Mouse (Mus musculus) heart, adult 18-20 months (tissue): Measurements from ENCODE around the gene Adam12. TPM values are rescaled to one million over a fixed set of nuclear protein-coding genes. Genes with fewer than 3 reads are reported as not detected.

ENCODE experiments used
- DNase-seq, 2 experiments: peaks; one replicate each; pipeline ENCODE4 v3.0.0; 2021 to 2022; ENCODE audit warnings: mixed read lengths in 1 of 2
- long read RNA-seq, 2 experiments: library from polyadenylated mRNA; stranded (forward); transcript quantifications; one replicate each; pipeline ENCODE4 v2.0.0; 2021
- total RNA-seq, 2 experiments: library from RNA; stranded (reverse); gene quantifications; 2 replicates each; pipeline ENCODE4 v1.2.3; 2021

Adam12 gene
- total RNA-seq, result 1 to 10 TPM in 1 of 2 experiments, under 1 TPM in 1; 0.42 to 2.1 TPM
- long read RNA-seq, experiment 1, result 0 reads
- long read RNA-seq, experiment 2, partial matches to known transcripts, result 1 of 1 reads
- long read RNA-seq, experiment 2, other reads (novel, unspliced or antisense), result 0 of 1 reads

GRCm38 (mm10) chr7:134231378-134232346, at the start of gene Adam12:
Gene Adam12, minus strand, starts transcription at chr7:134232146.
- no peak for DNase-seq

- no peak for DNase-seq
Observed at GRCm38 (mm10) chr7:134272956-134273355, 41.0 kb upstream of the Adam12 start.

- no peak for DNase-seq
Observed at GRCm38 (mm10) chr7:134272421-134272820, 40.5 kb upstream of the Adam12 start.

DNA sequence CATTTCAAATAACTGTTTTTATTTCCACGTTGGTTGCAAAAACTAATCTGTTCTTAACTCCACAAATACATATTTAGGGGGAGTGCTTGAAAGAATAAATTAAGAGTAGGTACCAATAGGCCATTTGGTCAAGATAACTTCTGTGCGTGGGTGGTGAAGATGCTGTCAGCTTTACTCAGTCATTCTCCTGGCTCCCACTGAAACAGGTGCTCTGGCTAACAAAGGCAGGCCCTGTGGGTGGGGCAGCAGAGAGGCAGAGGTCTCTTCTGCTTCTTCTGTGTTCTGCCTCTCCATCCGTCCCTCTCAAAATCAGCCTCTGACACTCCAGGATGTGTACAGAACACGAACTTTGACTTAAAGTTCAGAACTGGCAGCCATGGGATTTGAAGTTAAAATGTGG, 33.8 kb upstream of the Adam12 start:
- DNase-seq, result no peak

- peak; percentile 57 to 81 for DNase-seq
Observed at GRCm38 (mm10) chr7:134263146-134263906, 31.4 kb upstream of the Adam12 start.

- DNase-seq, result peak; percentile 69 to 83
Observed at GRCm38 (mm10) chr7:134261003-134261701, 29.2 kb upstream of the Adam12 start.

DNA sequence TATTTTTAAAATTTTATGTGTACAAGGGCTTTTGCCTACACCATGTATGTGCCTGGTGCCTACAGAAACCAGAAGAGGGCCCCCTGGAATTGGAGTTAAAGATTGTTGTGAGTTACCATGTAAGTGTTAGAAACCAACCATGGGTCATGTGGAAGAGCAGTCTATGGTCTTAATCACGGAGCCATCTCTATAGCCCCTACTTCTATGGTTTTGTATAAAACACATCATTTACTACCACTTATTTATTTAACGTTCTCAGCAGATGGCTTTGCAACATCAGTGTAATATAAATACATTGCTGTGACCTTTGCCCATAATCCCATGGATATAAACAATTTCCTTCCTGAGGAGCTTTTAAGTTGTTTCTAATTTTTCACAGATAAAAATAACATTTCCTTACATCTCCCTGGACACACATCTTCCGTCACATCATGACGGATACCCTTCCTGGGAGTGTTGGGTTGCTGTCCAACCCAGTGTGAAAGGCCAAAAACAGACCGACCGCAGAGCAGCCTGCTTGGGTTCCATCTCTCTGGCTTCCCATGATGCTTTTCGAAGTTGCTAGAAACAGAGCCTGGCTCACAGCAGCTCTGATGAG, 18.4 kb upstream of the Adam12 start:
- DNase-seq, result no peak

GRCm38 (mm10) chr7:134248041-134248440, 16.1 kb upstream of the Adam12 start:
- no peak for DNase-seq

DNA sequence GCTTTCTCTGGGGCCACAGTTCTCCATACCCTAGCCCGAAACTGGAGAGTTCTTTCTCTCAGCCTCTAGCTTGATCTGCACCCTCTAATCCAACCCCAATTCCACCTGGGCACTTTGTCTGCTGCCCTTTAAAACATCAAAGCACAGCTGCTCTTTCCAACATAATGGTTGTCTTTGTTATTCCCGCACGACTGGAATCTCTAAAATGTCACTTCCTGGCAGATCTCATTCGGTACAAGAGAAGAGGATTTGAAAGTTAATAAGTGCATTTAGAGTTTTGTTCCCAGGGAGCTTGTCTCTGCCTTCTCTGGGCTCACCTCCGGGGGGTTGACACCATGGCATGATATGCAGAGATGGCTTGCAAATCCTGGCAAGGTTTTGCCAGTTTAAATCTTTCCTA, 14.7 kb upstream of the Adam12 start:
- no peak for DNase-seq

DNA sequence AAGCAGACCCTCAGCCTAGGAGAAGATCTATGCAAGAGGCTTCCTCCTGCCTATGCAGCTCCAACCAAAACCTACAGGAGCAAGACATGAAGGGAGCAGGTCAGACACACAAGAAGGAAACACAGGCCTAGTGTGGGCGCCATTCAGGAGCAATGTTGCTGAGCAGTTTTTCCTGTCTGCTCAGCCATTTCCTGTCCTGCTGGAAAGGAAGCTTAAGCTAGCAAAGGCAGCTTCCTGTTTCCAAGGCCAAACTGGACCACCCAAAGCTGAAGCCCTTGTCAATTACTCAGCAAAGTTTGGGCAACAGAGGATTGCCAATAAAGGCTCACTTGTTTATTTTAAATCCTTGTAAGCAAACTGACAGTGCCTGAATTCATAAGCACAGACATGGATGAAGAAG, 10.8 kb upstream of the Adam12 start:
- peak; percentile 16 to 52 for DNase-seq

- no peak for DNase-seq
Observed at GRCm38 (mm10) chr7:134241212-134241611, 9.3 kb upstream of the Adam12 start.

DNA sequence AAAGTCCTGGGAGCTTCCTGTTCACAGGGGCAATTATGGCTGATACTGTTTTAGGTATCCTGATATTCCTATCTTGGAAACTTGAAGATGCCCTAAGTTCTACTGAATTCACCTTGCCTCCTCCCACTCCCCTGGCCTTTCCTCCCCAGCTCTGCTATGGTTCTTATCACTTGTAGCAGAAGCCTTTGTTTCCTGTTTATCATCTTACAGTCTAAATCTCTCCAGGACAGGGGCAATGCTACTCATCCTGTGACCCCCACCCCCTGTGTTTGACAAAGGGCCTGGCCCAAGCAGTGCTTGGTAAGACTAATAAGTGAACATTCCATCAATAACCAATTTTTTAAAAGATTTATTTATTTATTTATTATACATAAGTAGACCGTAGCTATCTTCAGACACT, 8.6 kb upstream of the Adam12 start:
- DNase-seq, result no peak

- no peak for DNase-seq
Observed at GRCm38 (mm10) chr7:134238863-134239262, 6.9 kb upstream of the Adam12 start.

DNA sequence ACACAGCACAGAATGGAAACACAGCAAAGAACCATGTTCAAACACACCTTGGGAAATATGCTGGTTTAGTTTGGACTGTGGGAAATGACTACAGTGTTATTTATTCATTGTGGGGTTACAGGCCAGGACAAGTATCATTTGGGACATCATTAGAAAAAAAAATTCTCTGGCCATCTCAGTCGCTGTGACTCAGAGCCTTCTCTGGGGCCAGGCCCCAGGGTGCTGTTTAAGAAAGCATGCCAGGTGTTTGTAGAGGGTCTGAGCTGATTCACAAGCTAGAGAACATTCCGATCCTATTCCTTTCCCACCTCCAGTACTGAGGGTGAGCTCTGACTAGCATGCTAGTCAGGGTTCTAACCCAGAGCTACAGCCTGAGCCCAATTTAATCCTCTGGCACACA, 5.4 kb upstream of the Adam12 start:
- no peak for DNase-seq

- DNase-seq, result no peak
Observed at GRCm38 (mm10) chr7:134236727-134237126, 4.8 kb upstream of the Adam12 start.

DNA sequence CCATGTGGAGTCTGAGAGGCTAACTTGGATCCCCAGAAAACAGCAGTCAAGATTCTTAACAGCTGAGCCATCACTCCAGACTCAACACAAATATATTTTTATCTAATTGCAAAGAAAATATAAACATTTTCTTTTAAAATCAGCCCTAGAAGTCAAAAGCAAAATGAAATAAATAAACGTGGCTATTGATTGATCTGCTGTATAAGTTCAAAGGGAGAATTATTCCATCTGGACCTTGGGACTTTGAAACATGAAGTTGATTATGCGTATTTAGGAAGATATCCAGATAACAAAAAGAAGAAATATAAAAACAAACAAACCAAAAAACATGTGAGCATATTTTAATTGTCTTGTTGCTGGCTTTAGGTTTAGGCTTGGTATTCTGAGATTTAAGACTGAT, 3.6 kb upstream of the Adam12 start:
- DNase-seq, result no peak

GRCm38 (mm10) chr7:134230708-134231107, 1.2 kb downstream of the Adam12 start:
- DNase-seq, result no peak

- DNase-seq, result no peak
Observed at GRCm38 (mm10) chr7:134229899-134230298, 2.0 kb downstream of the Adam12 start.

GRCm38 (mm10) chr7:134227773-134228455, 4.0 kb downstream of the Adam12 start:
- DNase-seq, result peak in 1 of 2 experiments; percentile 13

- no peak for DNase-seq
Observed at GRCm38 (mm10) chr7:134227101-134227500, 4.8 kb downstream of the Adam12 start.

DNA sequence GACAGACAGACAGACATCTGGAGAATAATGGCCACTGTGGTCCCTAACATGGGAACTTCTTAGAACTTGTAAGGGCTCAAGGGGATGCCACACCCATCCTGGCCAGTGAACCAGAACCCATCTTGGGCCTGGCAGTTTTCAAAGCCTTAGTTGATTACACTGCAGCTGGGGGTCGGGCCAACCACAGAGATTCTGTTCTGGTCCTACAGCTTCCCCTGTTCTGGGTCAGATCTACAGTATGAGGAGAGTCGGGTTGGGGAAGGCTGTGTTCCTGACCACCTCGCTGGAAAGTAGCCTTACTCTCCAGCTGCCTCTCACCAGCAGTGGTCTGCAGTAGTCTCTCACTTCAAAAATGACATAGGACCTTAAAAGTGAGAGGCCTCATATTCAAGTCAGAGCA, 5.7 kb downstream of the Adam12 start:
- DNase-seq, result no peak
